Mouse (Mus musculus) thymus, adult 2 months (tissue): ENCODE data around the gene Mfsd12. TPM values are rescaled to one million over a fixed set of nuclear protein-coding genes. Genes with fewer than 3 reads are reported as not detected.

ENCODE experiments used
- DNase-seq: peaks from one replicate; pipeline ENCODE4 v3.0.0; 2021
- H3K27ac ChIP-seq: fragments of 200-500 bp; 2 replicates; pipeline ENCODE4 v1.5.1; 2012; ENCODE audit warnings: low read length, control low read depth; ENCODE audit not compliant: control insufficient read depth, insufficient read depth
- H3K27me3 ChIP-seq: fragments of 200-500 bp; 2 replicates; pipeline ENCODE4 v1.6.1; 2012; ENCODE audit warnings: mild to moderate bottlenecking, low read length, moderate library complexity, mixed read lengths; ENCODE audit not compliant: control insufficient read depth, insufficient read depth
- H3K36me3 ChIP-seq: fragments of 200-500 bp; 2 replicates; pipeline ENCODE4 v1.6.1; 2012; ENCODE audit warnings: mild to moderate bottlenecking, low read length, moderate library complexity; ENCODE audit not compliant: control insufficient read depth, insufficient read depth
- H3K4me1 ChIP-seq: fragments of 200-500 bp; replicated peaks from 2 replicates; pipeline ENCODE4 v1.6.1; 2012; ENCODE audit warnings: low read length; ENCODE audit not compliant: control insufficient read depth, insufficient read depth
- H3K4me3 ChIP-seq: fragments of 200-500 bp; 2 replicates; pipeline ENCODE4 v1.5.1; 2012; ENCODE audit warnings: mild to moderate bottlenecking, low read length, control low read depth, moderate library complexity; ENCODE audit not compliant: control insufficient read depth, insufficient read depth
- CTCF ChIP-seq: fragments of 200-500 bp; IDR thresholded peaks from 2 replicates; pipeline ENCODE4 v1.5.1; 2012; ENCODE audit warnings: mild to moderate bottlenecking, control low read depth, low read length, moderate library complexity, borderline replicate concordance; ENCODE audit not compliant: control insufficient read depth, poor library complexity, insufficient read depth; ENCODE audit errors: extremely low read depth
- POLR2A ChIP-seq: fragments of 200-500 bp; IDR thresholded peaks from 2 replicates; pipeline ENCODE4 v1.6.1; 2012; ENCODE audit warnings: mild to moderate bottlenecking, low read length, control low read depth, moderate library complexity; ENCODE audit not compliant: control insufficient read depth, poor library complexity, insufficient read depth; ENCODE audit errors: extremely low read depth
- whole genome bisulfite sequencing: fragments of 180-500 bp; shearing (Covaris S2); methylation state at CpG from one replicate; pipeline ENCODE4 v1.1.7; 2018; 5-methylcytosine and 5-hydroxymethylcytosine counted together
- polyA plus RNA-seq: library from polyadenylated mRNA; depleted of rRNA; stranded (reverse); fragments of >200 nt; gene quantifications from 2 replicates; pipeline ENCODE4 v1.2.3, GENCODE M21; 2012

The Mfsd12 gene
- polyA plus RNA-seq, 1 experiment = 65.3 TPM

DNA sequence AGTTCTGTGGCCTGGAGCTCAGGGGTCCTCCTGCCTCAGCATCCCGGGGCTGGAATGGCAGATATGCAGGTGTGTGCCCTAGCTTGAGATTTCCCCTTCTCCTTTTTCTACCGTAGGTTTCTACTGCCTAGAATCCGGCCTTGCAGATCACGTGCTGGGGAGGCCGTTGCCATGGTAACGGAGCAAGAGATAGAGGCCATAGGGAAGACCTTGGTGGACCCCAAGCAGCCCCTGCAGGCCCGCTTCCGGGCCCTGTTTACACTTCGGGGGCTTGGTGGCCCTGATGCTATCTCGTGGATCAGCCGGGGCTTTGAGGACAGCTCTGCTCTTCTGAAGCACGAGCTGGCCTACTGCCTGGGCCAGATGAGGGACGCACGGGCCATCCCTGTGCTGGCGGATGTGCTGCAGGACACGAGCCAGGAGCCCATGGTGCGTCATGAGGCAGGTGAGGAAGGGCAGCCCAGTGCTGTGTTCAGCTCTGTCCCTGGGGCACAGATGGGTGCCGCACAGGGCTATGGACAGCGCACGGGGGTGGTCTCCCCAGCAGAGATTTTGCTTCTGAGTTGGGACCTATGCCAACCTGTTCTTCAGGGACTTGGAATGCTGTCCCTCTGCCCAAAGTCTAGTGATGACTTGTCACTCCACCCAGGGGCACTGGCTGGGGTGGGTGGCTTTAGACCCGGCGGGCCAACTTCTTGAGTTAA, 28.5 kb downstream of the Mfsd12 start:
- no peak for TF ChIP-seq POLR2A
- no peak for TF ChIP-seq CTCF
- 87% methylated on average over 22 of the region's 22 CpGs for WGBS
- Histone ChIP-seq H3K4me3 (no peak overlapping the region), H3K27ac (no peak overlapping the region), H3K27me3 (no peaks in the 10 kb centered on the region), H3K36me3 (peaks cover 10% of the 10 kb centered on the region), H3K4me1 (peaks cover 21% of the 10 kb centered on the region)
- no peak for DNase-seq

DNA sequence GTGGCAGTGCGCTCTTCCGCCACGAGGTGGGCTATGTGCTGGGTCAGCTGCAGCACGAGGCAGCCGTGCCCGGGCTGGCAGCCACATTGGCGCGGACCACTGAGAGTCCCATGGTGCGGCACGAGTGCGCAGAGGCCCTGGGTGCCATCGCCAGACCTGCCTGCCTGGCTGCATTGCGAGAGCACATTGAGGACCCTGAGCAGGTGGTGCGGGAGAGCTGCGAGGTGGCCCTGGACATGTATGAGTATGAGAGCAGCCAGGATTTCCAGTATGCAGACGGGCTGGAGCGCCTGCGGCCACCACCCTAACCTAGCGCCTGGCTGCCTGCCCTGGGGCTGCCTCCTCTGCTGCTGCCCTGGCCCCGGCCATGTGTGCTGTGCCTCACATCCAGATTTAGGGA, 30.4 kb downstream of the Mfsd12 start:
- TF ChIP-seq CTCF (no peak), POLR2A (no peak)
- peaks cover 10% of the 10 kb centered on the region for H3K36me3 ChIP-seq
- 98% methylated on average over 20 of the region's 20 CpGs for WGBS

DNA sequence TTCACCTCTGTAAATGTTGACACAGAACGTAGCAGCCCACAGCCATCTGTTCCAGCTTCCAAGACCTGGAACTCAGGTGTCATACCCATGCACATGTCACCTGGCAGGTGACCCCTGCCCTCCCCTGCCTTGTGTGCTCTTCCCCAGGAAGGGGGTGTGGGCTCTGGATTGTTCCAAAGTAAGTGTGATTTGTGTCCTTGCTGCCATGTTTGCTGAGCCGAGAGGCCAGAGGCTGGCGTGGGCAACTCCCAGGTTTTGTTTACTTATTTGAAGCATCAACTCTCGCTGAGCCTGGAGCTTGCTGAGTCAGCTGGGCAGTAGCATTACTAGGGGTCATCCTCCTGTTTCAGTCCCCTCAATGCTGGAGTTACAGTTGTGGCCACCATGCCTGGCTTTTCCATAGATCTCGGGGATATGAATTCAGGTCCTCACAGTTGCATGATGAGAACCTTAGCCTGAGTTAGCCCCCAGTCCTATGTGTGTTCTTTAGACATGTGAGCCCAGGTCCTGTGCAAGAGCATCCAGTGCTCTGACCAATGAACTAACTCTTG, 31.3 kb downstream of the Mfsd12 start, which contains the start of gene Gm48552:
TSS of gene Gm48552 (plus strand) at position 501 of the 551 bp plus-strand sequence.
- Histone ChIP-seq H3K4me3 (no peak within 1 kb of the TSS), H3K27me3 (no peaks in the 10 kb centered on the region), H3K4me1 (peaks cover 24% of the 10 kb centered on the region), H3K27ac (no peak within 1 kb of the TSS), H3K36me3 (peaks cover 10% of the 10 kb centered on the region)
- 93% methylated on average over 5 of the region's 5 CpGs for WGBS
- DNase-seq = no peak
- TF ChIP-seq POLR2A (no peak), CTCF (no peak)

More for the DNA sequence above, 30.4 kb downstream of the Mfsd12 start:
- peaks cover 16% of the 10 kb centered on the region for H3K4me1 ChIP-seq
- no peak overlapping the region for H3K27ac ChIP-seq
- H3K4me3 ChIP-seq = no peak overlapping the region
- DNase-seq = no peak
- no peaks in the 10 kb centered on the region for H3K27me3 ChIP-seq

GRCm38 (mm10) chr10:81389373-81389772, 32.1 kb downstream of the Mfsd12 start:
- WGBS = 97% methylated on average over 3 of the region's 3 CpGs
- Histone ChIP-seq H3K36me3 (peaks cover 10% of the 10 kb centered on the region), H3K27me3 (no peaks in the 10 kb centered on the region), H3K4me3 (no peak overlapping the region), H3K27ac (no peak overlapping the region), H3K4me1 (peaks cover 30% of the 10 kb centered on the region)
- TF ChIP-seq POLR2A (no peak), CTCF (no peak)
- no peak for DNase-seq

- Histone ChIP-seq H3K27me3 (no peaks in the 10 kb centered on the region), H3K36me3 (peaks cover 10% of the 10 kb centered on the region), H3K4me1 (peaks cover 24% of the 10 kb centered on the region), H3K4me3 (no peak overlapping the region), H3K27ac (no peak overlapping the region)
- DNase-seq = peak; percentile 76
- 67% methylated on average over 23 of the region's 23 CpGs for WGBS
- TF ChIP-seq CTCF (peak; percentile 85; the same call in 1 of the 2 replicates), POLR2A (no peak)
These were observed 32.7 kb downstream of the Mfsd12 start for GRCm38 (mm10) chr10:81389801-81390677.

- DNase-seq = no peak
- Histone ChIP-seq H3K27ac (no peak overlapping the region), H3K27me3 (no peaks in the 10 kb centered on the region), H3K36me3 (peaks cover 10% of the 10 kb centered on the region), H3K4me3 (no peak overlapping the region), H3K4me1 (peaks cover 19% of the 10 kb centered on the region)
- TF ChIP-seq POLR2A (no peak), CTCF (no peak)
- WGBS = 95% methylated on average over 13 of the region's 13 CpGs
These were observed 33.3 kb downstream of the Mfsd12 start for GRCm38 (mm10) chr10:81390678-81390965.

- Histone ChIP-seq H3K27ac (no peak overlapping the region), H3K4me1 (peaks cover 27% of the 10 kb centered on the region), H3K4me3 (no peak overlapping the region), H3K27me3 (no peaks in the 10 kb centered on the region), H3K36me3 (peaks cover 7% of the 10 kb centered on the region)
- 89% methylated on average over 6 of the region's 6 CpGs for WGBS
- TF ChIP-seq CTCF (no peak), POLR2A (no peak)
- DNase-seq = no peak
These were observed 35.0 kb downstream of the Mfsd12 start for GRCm38 (mm10) chr10:81392270-81392669.
